Mouse (Mus musculus) ES-E14 (cell line): ENCODE data around the gene Igf2. TPM values are rescaled to one million over a fixed set of nuclear protein-coding genes. Genes with fewer than 3 reads are reported as not detected.

ENCODE experiments used
- DNase-seq: peaks from one replicate; pipeline ENCODE4 v3.0.0-alpha.2; 2013; ENCODE audit warnings: low read depth, low spot score
- H3K27ac ChIP-seq: 2 replicates; pipeline ENCODE4 v1.5.1; 2012; ENCODE audit warnings: low read depth, mild to moderate bottlenecking, low read length, moderate library complexity, mixed read lengths; ENCODE audit not compliant: poor library complexity, insufficient read depth, severe bottlenecking
- H3K36me3 ChIP-seq: 2 replicates; pipeline ENCODE4 v1.6.1; 2012; ENCODE audit warnings: mild to moderate bottlenecking, low read length, moderate library complexity, mixed read lengths; ENCODE audit not compliant: control insufficient read depth, poor library complexity, insufficient read depth, severe bottlenecking
- H3K4me1 ChIP-seq, 2 experiments: fragments of 150-350 bp in 1 of 2; sonication (generic) in 1 of 2; 2 replicates each; pipeline ENCODE4 v1.6.1; 2012; ENCODE audit warnings: low read length in 2 of 2, mild to moderate bottlenecking in 1 of 2, mixed read lengths in 1 of 2; ENCODE audit not compliant: control insufficient read depth in 2 of 2, insufficient read depth in 2 of 2, poor library complexity in 1 of 2
- H3K4me3 ChIP-seq, 2 experiments: fragments of 150-350 bp in 1 of 2; sonication (generic) in 1 of 2; 2 replicates each; pipeline ENCODE4 v1.5.1; 2012; ENCODE audit warnings: low read length in 2 of 2, low read depth in 1 of 2, mild to moderate bottlenecking in 1 of 2, mixed read lengths in 1 of 2; ENCODE audit not compliant: insufficient read depth in 1 of 2, poor library complexity in 1 of 2, severe bottlenecking in 1 of 2
- H3K9ac ChIP-seq: 2 replicates; pipeline ENCODE4 v1.6.1; 2012; ENCODE audit warnings: low read depth, mild to moderate bottlenecking, low read length, mixed read lengths; ENCODE audit not compliant: poor library complexity, insufficient read depth, severe bottlenecking
- H3K9me3 ChIP-seq: fragments of 150-350 bp; sonication (generic); 2 replicates; pipeline ENCODE4 v1.6.1; 2012; ENCODE audit warnings: low read depth, mild to moderate bottlenecking, low read length; ENCODE audit not compliant: control insufficient read depth, insufficient read depth
- CHD2 ChIP-seq: IDR thresholded peaks from 2 replicates; pipeline ENCODE4 v1.6.1; 2014; ENCODE audit warnings: mild to moderate bottlenecking, low read depth, low read length, inconsistent platforms
- HCFC1 ChIP-seq: IDR thresholded peaks from 2 replicates; pipeline ENCODE4 v1.6.1; 2012; ENCODE audit warnings: low read length, inconsistent platforms, borderline replicate concordance; ENCODE audit not compliant: insufficient read depth
- MAFK ChIP-seq: IDR thresholded peaks from 2 replicates; pipeline ENCODE4 v1.6.1; 2014; ENCODE audit warnings: mild to moderate bottlenecking, low read depth, low read length, inconsistent platforms; ENCODE audit not compliant: insufficient read depth
- ZC3H11A ChIP-seq: IDR thresholded peaks from 2 replicates; pipeline ENCODE4 v1.6.1; 2012; ENCODE audit warnings: low read depth, mild to moderate bottlenecking, inconsistent platforms, low read length, borderline replicate concordance
- ZNF384 ChIP-seq: IDR thresholded peaks from 2 replicates; pipeline ENCODE4 v1.6.1; 2012; ENCODE audit warnings: low read depth, low read length, inconsistent platforms
- in situ Hi-C, 2 experiments: fragments of 600-800 bp; cut with MboI; formaldehyde crosslinking; loops; one replicate each; pipeline ENCODE4 v1.15.1; 2025; ENCODE audit warnings: low sequenced_read_pairs in 2 of 2, inconsistent platforms in 1 of 2; ENCODE audit not compliant: unreplicated experiment in 2 of 2
- total RNA-seq: library from RNA; depleted of rRNA; stranded (reverse); fragments of 300-350 nt; gene quantifications from 2 replicates; pipeline ENCODE4 v1.2.3, GENCODE M21; 2012; rRNA removed

The Igf2 gene
- total RNA-seq, 1 experiment, result 44.4 TPM

GRCm38 (mm10) chr7:142610627-142611406 lies 55.8 kb downstream of the Igf2 start:
- Histone ChIP-seq H3K9me3 (no peaks in the 10 kb centered on the region), H3K27ac (peak overlapping the region; percentile 46; the same call in 1 of the 2 replicates), H3K9ac (no peak overlapping the region; the same call in 1 of the 2 replicates), H3K4me1 (peaks cover 0 to 13% of the 10 kb centered on the region in 2 experiments; a peak in 2 of 4 replicates), H3K4me3 (no peak overlapping the region), H3K36me3 (no peaks in the 10 kb centered on the region)
- 0 out of 2 replicates have a peak, but pooled peaks have one; percentile 14 for TF ChIP-seq ZC3H11A
- TF ChIP-seq HCFC1, result no peak
- TF ChIP-seq MAFK, result no peak
- peak; percentile 88 for DNase-seq
- in situ Hi-C loops, result no loop called here

- Histone ChIP-seq H3K36me3 (no peaks in the 10 kb centered on the region), H3K27ac (no peak overlapping the region), H3K9me3 (no peaks in the 10 kb centered on the region), H3K4me1 (0 out of 4 replicates have a peak, but pooled peaks cover 0 to 2% of the 10 kb centered on the region in 2 experiments), H3K9ac (no peak overlapping the region), H3K4me3 (no peak overlapping the region)
- in situ Hi-C loops, result no loop called here
- no peak for TF ChIP-seq MAFK
- no peak for TF ChIP-seq HCFC1
- TF ChIP-seq ZNF384, result no peak
- TF ChIP-seq ZC3H11A, result no peak
- TF ChIP-seq CHD2, result no peak
- no peak for DNase-seq
Observed at GRCm38 (mm10) chr7:142600921-142601320, 65.7 kb downstream of the Igf2 start.

Other genes with a start within 250 kb of the Igf2 start
- gene Syt8, start 232.0 kb downstream of the Igf2 start, total RNA-seq, result 0.42 and 0.94 TPM in 2 replicates
- gene Tnni2, start 225.0 kb downstream of the Igf2 start, total RNA-seq, result 1.6 and 3.7 TPM in 2 replicates
- gene Lsp1, start 206.0 kb downstream of the Igf2 start, total RNA-seq, result 3.6 and 13.7 TPM in 2 replicates
- gene Tnnt3, start 168.0 kb downstream of the Igf2 start, total RNA-seq, result 1.3 and 6.4 TPM in 2 replicates
- gene Mrpl23, start 134.1 kb downstream of the Igf2 start, total RNA-seq, result 45.6 and 49.1 TPM in 2 replicates
- gene Gm49394, start 3.1 kb upstream of the Igf2 start, total RNA-seq, result 0.16 and 0.40 TPM in 2 replicates
- not detected in 2 replicates for gene Ins2, start 76.6 kb upstream of the Igf2 start, total RNA-seq